Comparison of ENCODE assay signal across 9 mouse cellular contexts in the genomic region with DNA sequence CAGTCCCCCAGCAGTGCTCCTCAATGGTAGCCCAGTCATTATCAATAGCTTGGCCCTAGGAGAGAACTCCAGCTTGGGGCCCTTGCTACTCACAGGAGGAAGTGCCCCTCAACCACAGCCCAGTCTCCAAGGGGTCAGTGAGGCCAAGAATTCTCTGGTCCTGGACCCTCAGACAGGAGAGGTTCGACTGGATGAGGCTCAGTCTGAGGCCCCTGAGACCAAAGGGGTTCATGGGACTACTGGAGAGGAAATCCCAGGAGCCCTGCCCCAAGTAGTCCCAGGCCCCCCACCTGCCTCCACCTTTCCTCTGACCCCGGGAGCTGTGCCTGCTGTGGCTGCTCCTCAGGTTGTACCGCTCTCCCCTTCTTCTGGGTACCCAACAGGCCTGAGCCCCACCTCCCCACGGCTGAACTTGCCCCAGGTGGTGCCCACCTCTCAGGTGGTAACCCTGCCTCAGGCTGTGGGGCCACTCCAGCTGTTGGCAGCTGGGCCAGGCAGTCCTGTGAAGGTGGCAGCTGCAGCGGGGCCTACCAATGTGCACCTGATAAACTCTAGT. TPM values are rescaled to one million over a fixed set of nuclear protein-coding genes. Genes with fewer than 3 reads are reported as not detected.
DNase-seq lines count a peak whose midpoint lies in the region; ATAC-seq and TF ChIP-seq lines count a peak whose summit lies in the region.
"Had no signal": no experiment of that assay in that cellular context is flagged by ENCODE, and none has a peak within 500 bp of the region (broad histone marks: within the 10 kb centered on the region; RNA-seq: fewer than 3 reads in every experiment).

No protein-coding gene starts in this region.

- no peak overlapping the region for H3K9ac ChIP-seq in ES-E14 (ENCODE audit: insufficient read depth, low read depth, low read length, poor library complexity, severe bottlenecking)
- H3K9ac ChIP-seq in hindbrain, embryonic 12.5 days: peak overlapping the region; percentile 85

- no peaks in the 10 kb centered on the region for H3K9me3 ChIP-seq in heart, embryonic 10.5 days
- no peaks in the 10 kb centered on the region for H3K9me3 ChIP-seq in ES-E14 (ENCODE audit: control insufficient read depth, insufficient read depth, low read depth, low read length)
- no peaks in the 10 kb centered on the region for H3K9me3 ChIP-seq in hindbrain, embryonic 12.5 days (replicated peaks)
- H3K9me3 ChIP-seq in midbrain, embryonic 10.5 days (replicated peaks): no peaks in the 10 kb centered on the region

- peaks cover 56% of the 10 kb centered on the region for H3K4me1 ChIP-seq in heart, embryonic 10.5 days
- H3K4me1 ChIP-seq in ES-E14 (ENCODE audit: control insufficient read depth in 2 of 2, insufficient read depth in 2 of 2, low read length in 2 of 2, poor library complexity in 1 of 2): peaks cover 2 to 14% of the 10 kb centered on the region in 2 experiments; a peak in 2 of 4 replicates
- peaks cover 54% of the 10 kb centered on the region for H3K4me1 ChIP-seq in hindbrain, embryonic 12.5 days
- H3K4me1 ChIP-seq in midbrain, embryonic 10.5 days: peaks cover 69% of the 10 kb centered on the region

- peak overlapping the region; percentile 87 for H3K4me3 ChIP-seq in heart, embryonic 10.5 days
- H3K4me3 ChIP-seq in ES-E14 (ENCODE audit: insufficient read depth in 1 of 2, low read depth in 1 of 2, low read length in 2 of 2, poor library complexity in 1 of 2, severe bottlenecking in 1 of 2): peak overlapping the region; percentile 72 to 74; a peak in 1 of 4 replicates
- peak overlapping the region; percentile 56 for H3K4me3 ChIP-seq in hindbrain, embryonic 12.5 days
- H3K4me3 ChIP-seq in midbrain, embryonic 10.5 days: peak overlapping the region; percentile 85

- ATAC-seq in hindbrain, embryonic 12.5 days (ENCODE audit: low FRiP score): no peak

- H3K4me2 ChIP-seq in hindbrain, embryonic 12.5 days (replicated peaks): peak overlapping the region; percentile 89

- DNase-seq in heart, embryonic 10.5 days (ENCODE audit: low spot score): no peak
- no peak for DNase-seq in heart, postnatal 4 days
- DNase-seq in ES-E14 (ENCODE audit: low read depth, low spot score): no peak
- DNase-seq in midbrain, embryonic 10.5 days (ENCODE audit: low spot score): no peak
- no peak for DNase-seq in spleen, postnatal 36 days (ENCODE audit: low spot score in 2 of 2)
- DNase-seq in left cerebral cortex, adult 8-10 months (ENCODE audit: low spot score in 2 of 2): no peak
- DNase-seq in spleen, postnatal 14 days (ENCODE audit: low spot score in 2 of 2): no peak

- H3K27me3 ChIP-seq in heart, embryonic 10.5 days (ENCODE audit: insufficient read depth, poor library complexity, severe bottlenecking): peaks cover 8% of the 10 kb centered on the region; the same call in 1 of the 2 replicates
- H3K27me3 ChIP-seq in hindbrain, embryonic 12.5 days: peaks cover 19% of the 10 kb centered on the region
- peaks cover 10% of the 10 kb centered on the region for H3K27me3 ChIP-seq in midbrain, embryonic 10.5 days (ENCODE audit: low read depth, poor library complexity, severe bottlenecking)

- in situ Hi-C loops in ES-E14 (cut with MboI; ENCODE audit: low sequenced_read_pairs in 2 of 2, unreplicated experiment in 2 of 2): no loop called here

- 45% methylated on average over 5 of the region's 5 CpGs for WGBS in heart, embryonic 10.5 days
- WGBS in hindbrain, embryonic 12.5 days: 58% methylated on average over 5 of the region's 5 CpGs
- 62% methylated on average over 5 of the region's 5 CpGs for WGBS in midbrain, embryonic 10.5 days

- H3K36me3 ChIP-seq in heart, embryonic 10.5 days: peaks cover 19% of the 10 kb centered on the region; the same call in 1 of the 2 replicates
- H3K36me3 ChIP-seq in ES-E14 (ENCODE audit: control insufficient read depth, insufficient read depth, low read length, poor library complexity, severe bottlenecking): no peaks in the 10 kb centered on the region
- H3K36me3 ChIP-seq in hindbrain, embryonic 12.5 days: 0 out of 2 replicates have a peak, but pooled peaks cover under 1% of the 10 kb centered on the region
- H3K36me3 ChIP-seq in midbrain, embryonic 10.5 days: peaks cover 27% of the 10 kb centered on the region

- H3K27ac ChIP-seq in heart, embryonic 10.5 days: peak overlapping the region; percentile 98
- H3K27ac ChIP-seq in ES-E14 (ENCODE audit: insufficient read depth, low read depth, low read length, poor library complexity, severe bottlenecking): no peak overlapping the region
- no peak overlapping the region for H3K27ac ChIP-seq in hindbrain, embryonic 12.5 days
- peak overlapping the region; percentile 98 for H3K27ac ChIP-seq in midbrain, embryonic 10.5 days (replicated peaks)

TF ChIP-seq in ES-E14, 5 proteins besides CTCF, POLR2A, EP300 and RAD21:
- TF ChIP-seq MAFK (IDR thresholded peaks at IDR 0.05; ENCODE audit: insufficient read depth, low read depth, low read length): no peak
- no peak for TF ChIP-seq ZNF384 (IDR thresholded peaks at IDR 0.05; ENCODE audit: low read depth, low read length)
- TF ChIP-seq ZC3H11A (IDR thresholded peaks at IDR 0.05; ENCODE audit: borderline replicate concordance, low read depth, low read length): no peak
- no peak for TF ChIP-seq HCFC1 (IDR thresholded peaks at IDR 0.05; ENCODE audit: borderline replicate concordance, insufficient read depth, low read length)
- TF ChIP-seq CHD2 (IDR thresholded peaks at IDR 0.05; ENCODE audit: low read depth, low read length): no peak

RNA-seq across cellular contexts. Expression of a gene that starts 2.1 kb away (rescaled TPM):
- 5.7 and 6.1 TPM in 2 replicates for polyA plus RNA-seq in heart, embryonic 10.5 days (2016; fragmentation: Nextera tagmentation; extraction: Ambion mirVana)
- 10 to 100 TPM; 10.3 to 10.4 TPM for total RNA-seq in heart, postnatal 4 days (2021)
- total RNA-seq in ES-E14 (2012; rRNA removed): 2.9 and 3.0 TPM in 2 replicates
- polyA plus RNA-seq in hindbrain, embryonic 12.5 days (2016; fragmentation: Nextera tagmentation; extraction: Ambion mirVana): 9.1 and 9.7 TPM in 2 replicates
- 7.2 and 8.0 TPM in 2 replicates for polyA plus RNA-seq in midbrain, embryonic 10.5 days (2016; fragmentation: Nextera tagmentation; extraction: Ambion mirVana)
- total RNA-seq in left cerebral cortex, adult 8-10 months (2022): 1 to 10 TPM; 2.0 to 2.5 (median 2.3) TPM

RNA-seq across cellular contexts. Expression of a gene that starts 12.8 kb away (rescaled TPM):
- polyA plus RNA-seq in heart, embryonic 10.5 days (2016; fragmentation: Nextera tagmentation; extraction: Ambion mirVana): 16.9 and 17.7 TPM in 2 replicates
- 100 to 1,000 TPM; 188 to 201 TPM for total RNA-seq in heart, postnatal 4 days (2021)
- 32.6 and 34.1 TPM in 2 replicates for total RNA-seq in ES-E14 (2012; rRNA removed)
- polyA plus RNA-seq in hindbrain, embryonic 12.5 days (2016; fragmentation: Nextera tagmentation; extraction: Ambion mirVana): 13.4 and 14.6 TPM in 2 replicates
- polyA plus RNA-seq in midbrain, embryonic 10.5 days (2016; fragmentation: Nextera tagmentation; extraction: Ambion mirVana): 8.2 and 8.8 TPM in 2 replicates
- total RNA-seq in left cerebral cortex, adult 8-10 months (2022): 10 to 100 TPM; 25.0 to 39.7 (median 31.6) TPM

RNA-seq across cellular contexts. Expression of a gene that starts 20.5 kb away (rescaled TPM):
- polyA plus RNA-seq in heart, embryonic 10.5 days (2016; fragmentation: Nextera tagmentation; extraction: Ambion mirVana): 14.8 and 18.0 TPM in 2 replicates
- 10 to 100 TPM; 60.3 to 62.9 TPM for total RNA-seq in heart, postnatal 4 days (2021)
- total RNA-seq in ES-E14 (2012; rRNA removed): 41.3 and 45.2 TPM in 2 replicates
- polyA plus RNA-seq in hindbrain, embryonic 12.5 days (2016; fragmentation: Nextera tagmentation; extraction: Ambion mirVana): 20.1 and 23.6 TPM in 2 replicates
- 17.3 and 18.0 TPM in 2 replicates for polyA plus RNA-seq in midbrain, embryonic 10.5 days (2016; fragmentation: Nextera tagmentation; extraction: Ambion mirVana)
- total RNA-seq in left cerebral cortex, adult 8-10 months (2022): 100 to 1,000 TPM; 139 to 148 (median 143) TPM

RNA-seq across cellular contexts. Expression of a gene that starts 21.7 kb away (rescaled TPM):
- 1.7 and 2.1 TPM in 2 replicates for polyA plus RNA-seq in heart, embryonic 10.5 days (2016; fragmentation: Nextera tagmentation; extraction: Ambion mirVana)
- total RNA-seq in heart, postnatal 4 days (2021): under 1 TPM; 0.33 to 0.56 TPM
- total RNA-seq in ES-E14 (2012; rRNA removed): 1.2 and 1.9 TPM in 2 replicates
- 1.8 TPM in 2 replicates for polyA plus RNA-seq in hindbrain, embryonic 12.5 days (2016; fragmentation: Nextera tagmentation; extraction: Ambion mirVana)
- polyA plus RNA-seq in midbrain, embryonic 10.5 days (2016; fragmentation: Nextera tagmentation; extraction: Ambion mirVana): 1.1 TPM in 2 replicates
- under 1 TPM in 3 of 4 experiments, not detected in 1; 0.37 to 0.68 (median 0.48) TPM for total RNA-seq in left cerebral cortex, adult 8-10 months (2022)
- polyA plus RNA-seq: erythroblast, embryonic 14.5 days had no signal

RNA-seq across cellular contexts. Expression of a gene that starts 23.2 kb away (rescaled TPM):
- 12.2 and 13.1 TPM in 2 replicates for polyA plus RNA-seq in heart, embryonic 10.5 days (2016; fragmentation: Nextera tagmentation; extraction: Ambion mirVana)
- 1 to 10 TPM; 5.5 to 7.2 TPM for total RNA-seq in heart, postnatal 4 days (2021)
- 19.5 and 27.1 TPM in 2 replicates for total RNA-seq in ES-E14 (2012; rRNA removed)
- 20.9 TPM in 2 replicates for polyA plus RNA-seq in hindbrain, embryonic 12.5 days (2016; fragmentation: Nextera tagmentation; extraction: Ambion mirVana)
- 17.6 and 19.4 TPM in 2 replicates for polyA plus RNA-seq in midbrain, embryonic 10.5 days (2016; fragmentation: Nextera tagmentation; extraction: Ambion mirVana)
- 10 to 100 TPM; 13.2 to 15.7 (median 14.2) TPM for total RNA-seq in left cerebral cortex, adult 8-10 months (2022)

Comparison
In these comparisons a context has a peak if more than half of its experiments do, and no peak if none do; other contexts are left out.
1. H3K27ac ChIP-seq: peak in heart, embryonic 10.5 days (single experiment) and midbrain, embryonic 10.5 days (single experiment); none in ES-E14 (single experiment) and hindbrain, embryonic 12.5 days (single experiment).
2. Peak in every context shown above with its lines, with median percentiles within 50 percentile points of each other: H3K4me3 ChIP-seq.